Mouse (Mus musculus) MEL (cell line): ENCODE data around the gene Kcmf1. TPM values are rescaled to one million over a fixed set of nuclear protein-coding genes. Genes with fewer than 3 reads are reported as not detected.
A peak's percentile ranks its signal among the peaks of the same experiment; 100 is the strongest.

ENCODE experiments used
- DNase-seq: peaks from one replicate; pipeline ENCODE4 v3.0.0; 2011; ENCODE audit warnings: low read depth, low spot score
- H3K27ac ChIP-seq: 2 replicates; pipeline ENCODE4 v1.5.1; 2012; ENCODE audit warnings: low read depth, mild to moderate bottlenecking, control low read depth, low read length, moderate library complexity; ENCODE audit not compliant: control insufficient read depth
- H3K27me3 ChIP-seq, 2 experiments: fragments of 150-350 bp in 1 of 2; sonication (generic) in 1 of 2; 2 replicates each; pipeline ENCODE4 v1.6.1; 2012; ENCODE audit warnings: low read length in 2 of 2, mild to moderate bottlenecking in 2 of 2, improper control_type of control experiment in 1 of 2, moderate library complexity in 1 of 2; ENCODE audit not compliant: insufficient read depth in 2 of 2, control insufficient read depth in 1 of 2
- H3K36me3 ChIP-seq, 2 experiments: 2 replicates each; pipeline ENCODE4 v1.6.1; 2012 to 2014; ENCODE audit warnings: low read length in 2 of 2, improper control_type of control experiment in 1 of 2, inconsistent platforms in 1 of 2, mild to moderate bottlenecking in 1 of 2; ENCODE audit not compliant: insufficient read depth in 2 of 2, control insufficient read depth in 1 of 2
- H3K4me1 ChIP-seq, 2 experiments: fragments of 150-350 bp in 1 of 2; sonication (generic) in 1 of 2; 2 replicates each; pipeline ENCODE4 v1.6.1; 2012; ENCODE audit warnings: low read length in 2 of 2, improper control_type of control experiment in 1 of 2, mild to moderate bottlenecking in 1 of 2; ENCODE audit not compliant: insufficient read depth in 2 of 2, control insufficient read depth in 1 of 2
- H3K4me3 ChIP-seq, 2 experiments: fragments of 150-350 bp in 1 of 2; sonication (generic) in 1 of 2; 2 replicates each; pipeline ENCODE4 v1.5.1; 2012; ENCODE audit warnings: low read depth in 2 of 2, low read length in 2 of 2, mild to moderate bottlenecking in 2 of 2, moderate library complexity in 2 of 2, control low read depth in 1 of 2, improper control_type of control experiment in 1 of 2; ENCODE audit not compliant: control insufficient read depth in 1 of 2, insufficient read depth in 1 of 2
- H3K79me2 ChIP-seq: 2 replicates; pipeline ENCODE4 v1.6.1; 2012; ENCODE audit warnings: mild to moderate bottlenecking, low read length, moderate library complexity; ENCODE audit not compliant: control insufficient read depth, poor library complexity, insufficient read depth
- H3K9ac ChIP-seq: 2 replicates; pipeline ENCODE4 v1.6.1; 2012; ENCODE audit warnings: low read depth, mild to moderate bottlenecking, control low read depth, low read length, moderate library complexity; ENCODE audit not compliant: control insufficient read depth, poor library complexity, severe bottlenecking
- H3K9me3 ChIP-seq: fragments of 150-350 bp; sonication (generic); replicated peaks from 2 replicates; pipeline ENCODE4 v1.6.1; 2012; ENCODE audit warnings: mild to moderate bottlenecking, low read length, improper control_type of control experiment, moderate library complexity; ENCODE audit not compliant: insufficient read depth
- CHD2 ChIP-seq: IDR thresholded peaks from 2 replicates; pipeline ENCODE4 v1.6.1; 2011; ENCODE audit warnings: low read length, improper control_type of control experiment
- ELF1 ChIP-seq: IDR thresholded peaks from 2 replicates; pipeline ENCODE4 v1.6.1; 2014; ENCODE audit warnings: low read depth, mild to moderate bottlenecking, inconsistent platforms, low read length, improper control_type of control experiment, moderate library complexity
- EP300 ChIP-seq, 2 experiments: IDR thresholded peaks; 2 replicates each; pipeline ENCODE4 v1.6.1; 2011; ENCODE audit warnings: improper control_type of control experiment in 2 of 2, low read length in 2 of 2, low read depth in 1 of 2, mild to moderate bottlenecking in 1 of 2
- GABPA ChIP-seq: IDR thresholded peaks from 2 replicates; pipeline ENCODE4 v1.6.1; 2012; ENCODE audit warnings: low read depth, mild to moderate bottlenecking, inconsistent platforms, low read length, improper control_type of control experiment, moderate library complexity
- GATA1 ChIP-seq: IDR thresholded peaks from 2 replicates; pipeline ENCODE4 v1.6.1; 2011; ENCODE audit warnings: low read depth, low read length, improper control_type of control experiment
- HCFC1 ChIP-seq: IDR thresholded peaks from 2 replicates; pipeline ENCODE4 v1.6.1; 2012; ENCODE audit warnings: low read depth, mild to moderate bottlenecking, inconsistent platforms, low read length, improper control_type of control experiment, moderate library complexity
- KAT2A ChIP-seq: conservative IDR thresholded peaks from 2 replicates; pipeline ENCODE4 v1.6.1; 2012; ENCODE audit warnings: low read depth, low read length, improper control_type of control experiment, inconsistent platforms
- MYC ChIP-seq: IDR thresholded peaks from 2 replicates; pipeline ENCODE4 v1.6.1; 2011; ENCODE audit warnings: low read depth, mild to moderate bottlenecking, low read length, improper control_type of control experiment, moderate library complexity
- NRF1 ChIP-seq: IDR thresholded peaks from 2 replicates; pipeline ENCODE4 v1.6.1; 2014; ENCODE audit warnings: low read depth, mild to moderate bottlenecking, inconsistent platforms, low read length, improper control_type of control experiment, moderate library complexity; ENCODE audit not compliant: poor library complexity, insufficient read depth, severe bottlenecking
- POLR2A ChIP-seq, 2 experiments: IDR thresholded peaks; 2 replicates each; pipeline ENCODE4 v1.6.1; 2011 to 2012; ENCODE audit warnings: low read length in 2 of 2, mild to moderate bottlenecking in 2 of 2, control low read depth in 1 of 2, improper control_type of control experiment in 1 of 2, low read depth in 1 of 2, moderate library complexity in 1 of 2; ENCODE audit not compliant: control insufficient read depth in 1 of 2, insufficient read depth in 1 of 2, poor library complexity in 1 of 2
- POLR2AphosphoS5 ChIP-seq: IDR thresholded peaks from 2 replicates; pipeline ENCODE4 v1.6.1; 2012; ENCODE audit warnings: low read depth, borderline replicate concordance, mild to moderate bottlenecking, inconsistent platforms, low read length, moderate library complexity, mixed read lengths
- RCOR1 ChIP-seq: IDR thresholded peaks from 2 replicates; pipeline ENCODE4 v1.6.1; 2012; ENCODE audit warnings: low read depth, mild to moderate bottlenecking, inconsistent platforms, low read length, improper control_type of control experiment
- TAL1 ChIP-seq: IDR thresholded peaks from 2 replicates; pipeline ENCODE4 v1.6.1; 2012; ENCODE audit warnings: mild to moderate bottlenecking, inconsistent platforms, low read length, moderate library complexity, mixed read lengths
- TCF12 ChIP-seq: IDR thresholded peaks from 2 replicates; pipeline ENCODE4 v1.6.1; 2014; ENCODE audit warnings: low read depth, mild to moderate bottlenecking, inconsistent platforms, low read length, improper control_type of control experiment, moderate library complexity
- UBTF ChIP-seq: IDR thresholded peaks from 2 replicates; pipeline ENCODE4 v1.6.1; 2012; ENCODE audit warnings: low read depth, mild to moderate bottlenecking, inconsistent platforms, low read length, improper control_type of control experiment, moderate library complexity, borderline replicate concordance; ENCODE audit not compliant: insufficient read depth
- USF2 ChIP-seq, 2 experiments: IDR thresholded peaks; 2 replicates each; pipeline ENCODE4 v1.6.1; 2011 to 2012; ENCODE audit warnings: improper control_type of control experiment in 2 of 2, low read length in 2 of 2, borderline replicate concordance in 1 of 2, inconsistent platforms in 1 of 2, low read depth in 1 of 2, mild to moderate bottlenecking in 1 of 2; ENCODE audit not compliant: insufficient read depth in 1 of 2
- ZC3H11A ChIP-seq: IDR thresholded peaks from 2 replicates; pipeline ENCODE4 v1.6.1; 2012; ENCODE audit warnings: low read depth, mild to moderate bottlenecking, inconsistent platforms, low read length, improper control_type of control experiment
- ZKSCAN1 ChIP-seq: IDR thresholded peaks from 2 replicates; pipeline ENCODE4 v1.6.1; 2012; ENCODE audit warnings: low read depth, mild to moderate bottlenecking, inconsistent platforms, low read length, improper control_type of control experiment, moderate library complexity
- ZNF384 ChIP-seq: IDR thresholded peaks from 2 replicates; pipeline ENCODE4 v1.6.1; 2012; ENCODE audit warnings: low read depth, mild to moderate bottlenecking, inconsistent platforms, low read length, improper control_type of control experiment
- polyA plus RNA-seq, 2 experiments: library from polyadenylated mRNA; stranded (reverse) in 1 of 2; unstranded in 1 of 2; fragments of >175 nt in 1 of 2; fragments of >200 nt in 1 of 2; gene quantifications; 2 replicates each; pipeline versions ENCODE4 v1.2.1 to v1.2.4; 2012; ENCODE audit warnings: low replicate concordance in 2 of 2, low read depth in 1 of 2; ENCODE audit not compliant: insufficient read length in 2 of 2, insufficient read depth in 1 of 2, missing spikeins in 1 of 2
- total RNA-seq: library from RNA; depleted of rRNA; stranded (reverse); fragments of 300-350 nt; gene quantifications from 2 replicates; pipeline ENCODE4 v1.2.3, GENCODE M21; 2012

Kcmf1 gene
- total and polyA plus RNA-seq, 3 experiments = 77.0 to 195 (median 133) TPM

GRCm38 (mm10) chr6:72872276-72872675, 27.5 kb downstream of the Kcmf1 start (continued):
- TF ChIP-seq ZC3H11A = no peak
- TF ChIP-seq HCFC1 = no peak
- TF ChIP-seq GABPA = no peak

DNA sequence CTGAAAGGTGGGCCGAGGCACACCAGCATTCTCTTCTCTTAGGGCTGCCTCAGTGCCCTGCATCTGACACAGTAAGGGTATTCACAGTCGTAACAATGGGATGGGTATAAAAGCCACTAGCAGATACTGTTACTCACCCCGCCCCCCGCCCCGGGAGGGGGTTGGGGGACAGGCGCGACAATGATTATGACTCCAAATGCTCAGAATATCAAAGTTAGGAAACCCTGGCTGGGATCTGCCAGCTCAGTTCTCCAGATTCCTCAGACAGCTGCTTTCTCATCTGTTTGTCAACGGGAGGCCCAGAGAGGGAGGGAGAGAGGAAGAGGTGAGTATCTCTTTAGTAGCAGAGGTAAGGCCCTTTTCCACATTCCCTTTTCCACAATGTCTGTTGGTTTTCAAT, 30.2 kb downstream of the Kcmf1 start:
- no peak overlapping the region for H3K9ac ChIP-seq
- H3K27ac ChIP-seq = no peak overlapping the region
- H3K4me3 ChIP-seq = no peak overlapping the region
- peaks cover 2 to 13% of the 10 kb centered on the region in 2 experiments for H3K36me3 ChIP-seq
- no peaks in the 10 kb centered on the region for H3K27me3 ChIP-seq
- H3K4me1 ChIP-seq = peaks cover 10 to 11% of the 10 kb centered on the region in 2 experiments; a peak in 3 of 4 replicates
- no peak for DNase-seq
- H3K79me2 ChIP-seq = peaks cover 63% of the 10 kb centered on the region
- no peaks in the 10 kb centered on the region for H3K9me3 ChIP-seq
- no peak for TF ChIP-seq GATA1
- no peak for TF ChIP-seq POLR2AphosphoS5
- no peak for TF ChIP-seq NRF1
- no peak for TF ChIP-seq RCOR1
- TF ChIP-seq TAL1 = no peak
- TF ChIP-seq USF2 (IDR thresholded peaks at IDR 0.05; ENCODE audit: borderline replicate concordance in 1 of 2, insufficient read depth in 1 of 2, low read depth in 1 of 2, low read length in 2 of 2) = no peak
- no peak for TF ChIP-seq KAT2A
- TF ChIP-seq ZC3H11A = no peak
- no peak for TF ChIP-seq MYC

DNA sequence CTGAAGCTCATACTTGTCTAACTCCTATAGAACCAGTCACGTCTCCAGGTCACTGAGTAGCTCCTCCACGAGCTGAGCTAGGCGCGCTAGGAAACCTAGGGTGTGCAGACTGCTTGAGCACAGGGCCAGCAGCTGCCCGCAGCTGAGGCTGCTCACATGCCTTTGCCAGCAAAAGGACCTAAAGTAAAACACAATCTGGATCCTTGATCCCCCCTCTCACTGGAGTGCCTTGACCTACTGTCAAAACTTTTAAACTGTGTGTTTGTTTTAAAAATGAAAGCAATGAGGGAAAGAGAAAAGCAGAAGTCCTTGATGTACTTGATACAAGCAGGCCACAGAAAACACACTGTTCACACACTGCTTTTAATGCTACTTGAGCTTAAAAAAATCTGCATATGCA, 31.1 kb downstream of the Kcmf1 start:
- Histone ChIP-seq H3K9me3 (no peaks in the 10 kb centered on the region), H3K27ac (no peak overlapping the region), H3K79me2 (peaks cover 66% of the 10 kb centered on the region), H3K27me3 (no peaks in the 10 kb centered on the region), H3K4me3 (no peak overlapping the region), H3K4me1 (peaks cover 10 to 11% of the 10 kb centered on the region in 2 experiments; a peak in 3 of 4 replicates), H3K9ac (no peak overlapping the region), H3K36me3 (peaks cover 2 to 10% of the 10 kb centered on the region in 2 experiments)
- TF ChIP-seq TCF12 (no peak), EP300 (IDR thresholded peaks at IDR 0.05; ENCODE audit: low read depth in 1 of 2, low read length in 2 of 2) (no peak), TAL1 (no peak), POLR2A (IDR thresholded peaks at IDR 0.05; ENCODE audit: control insufficient read depth in 1 of 2, insufficient read depth in 1 of 2, low read depth in 1 of 2, low read length in 2 of 2, poor library complexity in 1 of 2) (no peak), GATA1 (no peak), ZKSCAN1 (no peak), ZNF384 (no peak), KAT2A (no peak), CHD2 (no peak), UBTF (no peak), ELF1 (no peak), NRF1 (no peak)
- DNase-seq = peak; percentile 58
